Mouse (Mus musculus) liver, embryonic 16.5 days (tissue): ENCODE results near the gene Emc10. TPM values are rescaled to one million over a fixed set of nuclear protein-coding genes. Genes with fewer than 3 reads are reported as not detected.

Source experiments
- ATAC-seq: fragments of 200-750 bp; cut with Nextera tagmentation; 2 replicates; pipeline ENCODE4 v1.8.0; 2017; ENCODE audit warnings: low read depth, mild to moderate bottlenecking, moderate number of reproducible peaks, moderate library complexity
- H3K27ac ChIP-seq: fragments of 300-500 bp; sonication (generic); 2 replicates; pipeline ENCODE4 v1.5.1; 2014; ENCODE audit warnings: mild to moderate bottlenecking, low read length
- H3K27me3 ChIP-seq: fragments of 300-500 bp; sonication (generic); 2 replicates; pipeline ENCODE4 v1.6.1; 2014; ENCODE audit warnings: low read depth, low read length, mixed read lengths; ENCODE audit not compliant: control insufficient read depth, insufficient read depth
- H3K36me3 ChIP-seq: fragments of 300-500 bp; sonication (generic); 2 replicates; pipeline ENCODE4 v1.6.1; 2014; ENCODE audit warnings: mild to moderate bottlenecking; ENCODE audit not compliant: control insufficient read depth, insufficient read depth
- H3K4me1 ChIP-seq: fragments of 300-500 bp; sonication (generic); 2 replicates; pipeline ENCODE4 v1.6.1; 2014; ENCODE audit warnings: low read depth, low read length, mixed read lengths; ENCODE audit not compliant: control insufficient read depth
- H3K4me2 ChIP-seq: fragments of 300-500 bp; sonication (generic); 2 replicates; pipeline ENCODE4 v1.6.1; 2014; ENCODE audit warnings: low read depth, low read length, mixed read lengths
- H3K4me3 ChIP-seq: fragments of 300-500 bp; sonication (generic); 2 replicates; pipeline ENCODE4 v1.5.1; 2014; ENCODE audit warnings: low read depth, mild to moderate bottlenecking, low read length
- H3K9ac ChIP-seq: fragments of 300-500 bp; sonication (generic); 2 replicates; pipeline ENCODE4 v1.6.1; 2014; ENCODE audit warnings: low read depth, low read length
- H3K9me3 ChIP-seq: fragments of 300-500 bp; sonication (generic); replicated peaks from 2 replicates; pipeline ENCODE4 v1.6.1; 2016; ENCODE audit warnings: low read length; ENCODE audit not compliant: control insufficient read depth
- WGBS: fragments of 180-500 bp; shearing (Covaris S2); extraction: QIAGEN DNeasy Blood & Tissue Kit; methylation state at CpG from one replicate; pipeline ENCODE4 v1.1.7; 2014; ENCODE audit not compliant: insufficient replicate concordance; 5-methylcytosine and 5-hydroxymethylcytosine counted together
- polyA plus RNA-seq: library from polyadenylated mRNA; unstranded; fragments of >200 nt; fragmentation: Nextera tagmentation; extraction: Ambion mirVana; gene quantifications from 2 replicates; pipeline ENCODE4 v1.2.1, GENCODE M21; 2015

The Emc10 gene
- polyA plus RNA-seq, 1 experiment from 2014 or later, result 40.6 TPM

DNA sequence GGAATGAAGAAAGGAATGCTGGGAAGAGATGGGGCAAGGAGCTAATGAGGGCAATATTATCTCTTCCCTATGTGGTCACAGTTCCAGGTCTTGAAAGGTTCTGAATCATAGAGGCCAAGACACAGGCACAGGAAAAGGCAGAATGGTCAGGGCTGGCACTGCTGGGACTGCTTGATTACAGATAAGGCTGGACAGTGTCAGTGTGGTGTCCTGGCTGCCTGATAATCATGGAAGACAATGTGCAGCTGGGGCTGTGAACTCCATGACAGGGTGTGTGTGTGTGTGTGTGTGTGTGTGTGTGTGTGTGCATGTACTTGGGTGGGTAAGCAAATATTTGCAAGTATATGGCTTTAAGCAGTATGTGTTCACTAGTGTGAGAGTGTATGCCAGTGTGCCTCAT, 11.2 kb upstream of the Emc10 start:
- Histone ChIP-seq H3K4me1 (no peaks in the 10 kb centered on the region), H3K36me3 (no peaks in the 10 kb centered on the region), H3K4me3 (no peak overlapping the region), H3K27me3 (peaks cover 2% of the 10 kb centered on the region; the same call in 1 of the 2 replicates), H3K4me2 (no peak overlapping the region), H3K9me3 (no peaks in the 10 kb centered on the region), H3K9ac (no peak overlapping the region), H3K27ac (no peak overlapping the region)
- no peak for ATAC-seq

DNA sequence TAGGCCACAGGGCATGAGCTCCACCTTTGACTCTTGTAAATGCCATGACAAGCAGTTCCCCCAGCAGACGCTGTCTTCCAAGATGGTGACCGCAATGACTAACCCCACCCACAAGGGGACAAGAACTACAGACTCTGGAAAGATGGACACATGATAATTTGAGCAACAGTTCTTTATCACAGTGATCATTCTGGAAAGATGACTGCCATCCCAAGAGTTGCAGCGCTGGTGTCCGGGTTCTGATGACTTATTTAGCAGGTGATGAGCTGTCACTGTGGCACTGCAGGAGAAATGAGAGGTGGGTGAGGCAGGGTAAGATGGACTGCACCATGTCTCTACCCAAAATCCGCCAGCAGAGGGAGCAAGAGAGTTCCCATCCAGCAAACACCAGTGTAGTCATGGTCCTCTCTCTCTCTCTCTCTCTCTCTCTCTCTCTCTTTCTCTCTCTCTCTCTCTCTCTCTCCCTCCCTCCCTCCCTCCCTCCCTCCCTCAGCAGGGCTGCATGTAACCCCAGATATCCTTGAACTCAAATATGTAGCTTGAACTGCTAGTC, 5.3 kb upstream of the Emc10 start:
- no peak for ATAC-seq
- H3K9me3 ChIP-seq, result no peaks in the 10 kb centered on the region
- H3K27ac ChIP-seq, result no peak overlapping the region
- peaks cover 12% of the 10 kb centered on the region for H3K4me1 ChIP-seq
- H3K4me3 ChIP-seq, result no peak overlapping the region
- 23% methylated on average over 5 of the region's 5 CpGs for WGBS
- peaks cover 2% of the 10 kb centered on the region for H3K27me3 ChIP-seq
- H3K9ac ChIP-seq, result no peak overlapping the region
- H3K36me3 ChIP-seq, result no peaks in the 10 kb centered on the region
- no peak overlapping the region for H3K4me2 ChIP-seq

DNA sequence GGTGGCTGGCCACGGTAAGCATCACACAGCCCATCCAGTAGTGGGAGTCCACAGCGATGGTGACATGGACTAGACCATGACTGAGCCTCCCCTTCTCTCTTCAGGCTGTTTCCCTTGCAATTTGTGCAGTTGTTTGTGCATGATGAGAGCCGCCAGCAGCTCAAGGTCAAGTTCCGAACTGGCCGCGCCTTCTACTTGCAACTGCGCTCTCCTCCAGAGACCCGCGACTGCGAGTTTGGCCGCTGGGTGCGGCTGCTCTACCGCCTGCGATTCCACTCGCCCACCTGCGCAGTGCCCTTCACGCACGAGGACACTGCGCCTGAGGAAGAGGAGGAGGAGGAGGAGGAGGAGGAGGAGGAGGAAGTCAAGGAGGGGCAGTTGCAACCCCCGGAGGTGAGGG, 3.7 kb upstream of the Emc10 start:
- 64% methylated on average over 17 of the region's 20 CpGs for WGBS
- no peak overlapping the region for H3K4me2 ChIP-seq
- H3K27ac ChIP-seq, result no peak overlapping the region
- H3K9me3 ChIP-seq, result no peaks in the 10 kb centered on the region
- H3K4me1 ChIP-seq, result peaks cover 22% of the 10 kb centered on the region
- ATAC-seq, result no peak
- no peak overlapping the region for H3K4me3 ChIP-seq
- peaks cover 2% of the 10 kb centered on the region for H3K27me3 ChIP-seq
- no peak overlapping the region for H3K9ac ChIP-seq
- H3K36me3 ChIP-seq, result no peaks in the 10 kb centered on the region

DNA sequence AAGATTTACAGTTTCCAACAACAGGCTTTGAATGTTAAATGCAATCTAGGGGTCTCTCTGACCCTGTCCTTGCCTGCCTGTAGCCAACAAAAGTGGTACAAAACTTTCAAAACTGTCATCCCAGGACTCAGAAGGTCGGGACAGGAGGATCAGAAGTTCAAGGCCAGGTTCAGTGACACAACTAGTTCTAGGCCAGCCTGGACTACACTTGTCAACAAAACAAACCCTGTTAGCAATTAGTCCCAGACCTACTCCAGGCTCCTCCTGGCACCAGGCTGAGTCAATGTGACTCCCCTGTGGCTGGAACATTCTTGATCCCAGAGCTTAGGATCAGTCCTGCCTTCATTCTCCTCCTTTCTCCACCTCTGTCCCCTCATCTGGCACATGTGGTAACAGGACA, 2.6 kb upstream of the Emc10 start:
- Histone ChIP-seq H3K4me3 (no peak overlapping the region), H3K9ac (no peak overlapping the region), H3K27ac (peak overlapping the region; percentile 48; the same call in 1 of the 2 replicates), H3K4me1 (peaks cover 27% of the 10 kb centered on the region), H3K4me2 (no peak overlapping the region), H3K36me3 (peaks cover under 1% of the 10 kb centered on the region; the same call in 1 of the 2 replicates), H3K9me3 (no peaks in the 10 kb centered on the region), H3K27me3 (peaks cover 2% of the 10 kb centered on the region)
- 34% methylated on average over 1 of the region's 1 CpGs for whole genome bisulfite sequencing
- ATAC-seq, result no peak

DNA sequence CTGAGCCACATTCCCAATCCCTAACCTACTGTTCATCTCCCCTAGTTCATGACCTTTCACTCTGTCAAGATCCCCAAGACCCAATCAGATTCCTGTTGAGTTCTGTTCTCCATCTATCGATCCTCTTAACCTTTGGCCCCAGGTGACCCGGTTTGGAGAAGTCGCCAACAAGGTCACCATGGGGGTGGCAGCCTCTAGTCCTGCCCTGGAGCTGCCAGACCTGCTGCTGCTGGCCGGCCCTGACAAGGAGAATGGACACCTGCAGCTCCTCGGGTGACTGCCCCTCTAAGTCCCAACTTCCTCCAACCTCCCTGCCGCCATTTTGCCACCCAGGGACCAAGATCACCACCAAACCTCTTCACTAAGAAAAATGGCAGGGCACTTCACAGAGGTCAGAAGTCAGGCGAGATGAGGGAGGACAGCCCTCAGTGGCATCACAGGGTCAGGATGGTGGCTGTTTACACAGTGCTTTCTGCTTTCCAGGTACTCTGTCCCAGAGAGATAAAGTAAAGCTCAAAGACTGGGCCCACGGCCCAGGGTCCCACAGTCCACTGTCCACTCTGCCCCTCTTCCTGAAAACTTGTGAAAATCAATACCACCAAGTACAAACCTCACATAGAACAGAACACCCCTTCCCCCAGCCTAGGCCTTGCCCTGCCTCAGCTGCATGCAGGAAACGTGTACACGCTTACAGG, 1.2 kb upstream of the Emc10 start:
- Histone ChIP-seq H3K27ac (peak overlapping the region; percentile 96), H3K36me3 (peaks cover 3% of the 10 kb centered on the region), H3K9ac (peak overlapping the region; percentile 65), H3K4me1 (peaks cover 27% of the 10 kb centered on the region), H3K27me3 (peaks cover 2% of the 10 kb centered on the region), H3K4me2 (peak overlapping the region; percentile 82), H3K4me3 (peak overlapping the region; percentile 80), H3K9me3 (no peaks in the 10 kb centered on the region)
- 75% methylated on average over 10 of the region's 10 CpGs for WGBS
- peak; percentile 10; the same call in 1 of the 2 replicates for ATAC-seq

DNA sequence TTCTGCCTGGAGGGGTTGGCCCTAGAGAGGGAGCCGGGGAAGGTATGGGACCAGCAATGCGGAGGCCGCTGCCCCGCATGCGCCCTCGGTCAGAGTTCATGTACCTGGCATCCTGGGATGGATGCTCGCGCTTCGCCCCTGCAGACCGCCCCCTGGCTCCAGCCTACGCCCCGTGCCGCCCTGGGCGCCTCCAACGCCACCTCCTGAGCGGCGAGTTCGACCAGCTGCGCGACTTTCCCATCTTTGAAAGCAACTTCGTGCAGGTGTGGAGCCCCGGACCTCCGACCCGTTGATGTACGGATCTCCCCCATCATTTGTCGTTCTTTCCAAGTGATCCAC, 411 bp upstream of the Emc10 start:
- H3K4me1 ChIP-seq, result peaks cover 27% of the 10 kb centered on the region
- peaks cover 9% of the 10 kb centered on the region for H3K36me3 ChIP-seq
- H3K27me3 ChIP-seq, result peaks cover 2% of the 10 kb centered on the region
- peak overlapping the region; percentile 80 for H3K4me3 ChIP-seq
- WGBS, result 1% methylated on average over 26 of the region's 26 CpGs
- ATAC-seq, result peak; percentile 47
- H3K27ac ChIP-seq, result peak overlapping the region; percentile 96
- H3K9ac ChIP-seq, result peak overlapping the region; percentile 65
- H3K4me2 ChIP-seq, result peak overlapping the region; percentile 82
- H3K9me3 ChIP-seq, result no peaks in the 10 kb centered on the region

DNA sequence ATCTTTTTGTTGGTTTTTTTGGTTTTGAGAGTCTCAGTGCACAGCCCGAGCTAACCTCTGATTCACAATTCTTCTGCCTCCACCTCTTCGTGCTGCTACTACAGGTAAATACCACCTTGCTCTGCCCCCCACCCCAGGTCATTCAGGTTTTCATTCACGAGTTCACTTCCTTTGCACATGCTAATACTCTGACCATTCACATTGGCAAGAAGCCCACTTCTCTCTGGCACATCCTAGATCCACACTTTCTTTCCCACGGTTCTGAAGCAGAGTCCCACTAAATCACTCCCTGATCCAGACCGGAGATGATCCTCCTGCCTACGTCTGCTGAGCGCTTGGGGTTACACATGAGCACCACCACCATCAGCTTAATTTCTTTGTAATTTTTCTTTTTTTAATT, 1.2 kb downstream of the Emc10 start:
- peak overlapping the region; percentile 82 for H3K4me2 ChIP-seq
- peaks cover 27% of the 10 kb centered on the region for H3K4me1 ChIP-seq
- peak overlapping the region; percentile 94 for H3K9ac ChIP-seq
- no peak for ATAC-seq
- H3K27me3 ChIP-seq, result no peaks in the 10 kb centered on the region
- H3K4me3 ChIP-seq, result peak overlapping the region; percentile 80
- 77% methylated on average over 7 of the region's 7 CpGs for WGBS
- H3K36me3 ChIP-seq, result peaks cover 20% of the 10 kb centered on the region
- no peak overlapping the region for H3K27ac ChIP-seq
- H3K9me3 ChIP-seq, result no peaks in the 10 kb centered on the region

DNA sequence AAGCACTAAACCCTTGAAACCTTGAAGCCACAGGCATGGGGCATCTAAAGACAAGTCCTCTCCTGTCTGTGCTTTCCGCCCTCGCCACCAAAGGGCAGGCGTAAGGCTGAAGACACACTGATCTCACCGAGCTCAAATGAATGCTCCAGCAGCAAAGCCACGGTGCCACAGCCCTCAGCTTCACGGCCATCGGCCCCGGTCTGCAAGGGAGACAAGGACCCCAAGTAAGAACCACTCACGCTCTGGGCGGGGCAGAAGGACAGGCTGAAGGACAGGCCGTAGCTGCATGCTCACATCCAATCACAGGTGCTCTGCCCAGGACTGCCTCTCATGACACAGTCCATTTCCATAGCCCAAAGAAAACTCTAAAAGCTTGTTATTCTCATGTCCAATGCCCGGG, 1.6 kb downstream of the Emc10 start:
- peaks cover 23% of the 10 kb centered on the region for H3K36me3 ChIP-seq
- no peak overlapping the region for H3K9ac ChIP-seq
- ATAC-seq, result no peak
- H3K27me3 ChIP-seq, result no peaks in the 10 kb centered on the region
- WGBS, result 84% methylated on average over 12 of the region's 12 CpGs
- H3K4me3 ChIP-seq, result no peak overlapping the region; the same call in 1 of the 2 replicates
- peak overlapping the region; percentile 82; the same call in 1 of the 2 replicates for H3K4me2 ChIP-seq
- peaks cover 27% of the 10 kb centered on the region for H3K4me1 ChIP-seq
- H3K9me3 ChIP-seq, result no peaks in the 10 kb centered on the region
- no peak overlapping the region for H3K27ac ChIP-seq

DNA sequence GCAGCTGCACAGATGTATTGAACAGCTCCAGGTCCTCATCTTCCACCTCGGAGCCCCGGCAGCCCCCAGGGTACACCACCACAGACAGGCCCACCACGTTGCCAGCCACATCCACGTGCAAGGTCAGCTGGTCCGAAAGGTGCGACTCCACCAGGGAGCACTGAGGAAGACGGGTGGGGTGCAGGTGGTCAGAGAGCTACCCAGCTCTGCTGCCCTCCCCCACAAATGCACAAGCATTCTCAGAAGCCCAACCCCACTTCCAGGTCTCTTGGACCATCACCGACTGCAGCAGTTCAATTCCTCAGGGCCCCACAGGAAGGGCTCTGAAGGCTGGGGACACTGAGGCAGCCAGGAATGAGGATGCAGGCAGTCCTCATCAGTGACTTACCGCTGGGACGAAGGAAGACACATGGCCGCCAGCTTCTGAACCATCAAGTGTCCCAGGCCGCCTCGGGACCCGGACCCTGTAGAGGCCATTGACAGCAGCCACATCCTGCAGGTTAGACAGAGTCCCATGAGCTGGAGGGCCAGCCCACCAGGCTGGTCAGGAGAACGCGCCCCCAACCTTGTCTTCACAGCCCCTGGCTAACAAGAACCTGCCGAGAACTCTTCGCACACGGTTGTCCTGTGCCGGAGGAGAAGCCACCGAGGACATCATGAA, 4.0 kb downstream of the Emc10 start:
- Histone ChIP-seq H3K4me1 (peaks cover 21% of the 10 kb centered on the region), H3K27me3 (no peaks in the 10 kb centered on the region), H3K4me3 (no peak overlapping the region), H3K9ac (no peak overlapping the region), H3K36me3 (peaks cover 23% of the 10 kb centered on the region), H3K9me3 (no peaks in the 10 kb centered on the region), H3K4me2 (no peak overlapping the region), H3K27ac (no peak overlapping the region)
- WGBS, result 86% methylated on average over 21 of the region's 21 CpGs
- no peak for ATAC-seq
